Mouse (Mus musculus): ENCODE results near the gene E2f6. TPM values are rescaled to one million over a fixed set of nuclear protein-coding genes. Genes with fewer than 3 reads are reported as not detected.

E2f6 gene
- polyA plus RNA-seq, 1 experiment, result 3.8 TPM

GRCm38 (mm10) chr12:16855632-16856305 is 45.0 kb downstream of the E2f6 start:
- no peak overlapping the region for H3K4me3 ChIP-seq (replicated peaks)
- peaks cover 25% of the 10 kb centered on the region for H3K27me3 ChIP-seq (replicated peaks)
- peaks cover 18% of the 10 kb centered on the region for H3K4me1 ChIP-seq
- H3K9me3 ChIP-seq, result peaks cover 5% of the 10 kb centered on the region
- H3K36me3 ChIP-seq (replicated peaks; ENCODE audit: low read length), result no peaks in the 10 kb centered on the region
- no peak for TF ChIP-seq GATA1 (IDR thresholded peaks at IDR 0.05; ENCODE audit: borderline replicate concordance, low read length)

- Histone ChIP-seq H3K4me1 (peaks cover 15% of the 10 kb centered on the region), H3K36me3 (replicated peaks; ENCODE audit: low read length) (no peaks in the 10 kb centered on the region), H3K9me3 (peaks cover 5% of the 10 kb centered on the region), H3K27me3 (replicated peaks) (peaks cover 23% of the 10 kb centered on the region), H3K4me3 (replicated peaks) (no peak overlapping the region)
- TF ChIP-seq GATA1 (IDR thresholded peaks at IDR 0.05; ENCODE audit: borderline replicate concordance, low read length) (no peak), FLI1 (IDR thresholded peaks at IDR 0.05; ENCODE audit: low read length) (no peak)
These were observed 45.5 kb downstream of the E2f6 start for GRCm38 (mm10) chr12:16856306-16856679.

DNA sequence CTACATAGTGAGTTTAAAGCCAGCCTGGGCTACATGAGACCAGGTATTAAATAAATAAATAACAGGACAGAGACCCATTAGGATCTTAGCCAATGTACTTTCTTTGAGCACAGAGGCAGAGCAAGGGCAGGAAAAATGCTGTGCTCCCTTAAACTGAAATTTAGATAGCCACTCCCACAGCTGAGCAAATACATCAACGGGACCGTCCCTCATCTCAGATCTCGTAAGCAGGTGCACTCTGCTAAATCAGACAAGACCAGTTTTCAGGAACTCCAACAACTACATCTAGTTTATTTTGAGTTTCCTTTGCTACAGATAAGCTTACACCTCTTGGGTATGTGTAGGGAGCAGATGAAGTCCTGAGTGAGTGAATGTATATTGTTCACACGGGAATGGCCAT is 47.3 kb downstream of the E2f6 start:
- H3K36me3 ChIP-seq (replicated peaks; ENCODE audit: low read length), result no peaks in the 10 kb centered on the region
- H3K27me3 ChIP-seq (replicated peaks), result peaks cover 28% of the 10 kb centered on the region
- TF ChIP-seq FLI1 (IDR thresholded peaks at IDR 0.05; ENCODE audit: low read length), result no peak
- TF ChIP-seq GATA1 (IDR thresholded peaks at IDR 0.05; ENCODE audit: borderline replicate concordance, low read length), result no peak
- no peak overlapping the region for H3K4me3 ChIP-seq (replicated peaks)
- H3K4me1 ChIP-seq, result peaks cover 13% of the 10 kb centered on the region
- H3K9me3 ChIP-seq, result peaks cover 5% of the 10 kb centered on the region

- Histone ChIP-seq H3K36me3 (replicated peaks; ENCODE audit: low read length) (no peaks in the 10 kb centered on the region), H3K27me3 (replicated peaks) (peaks cover 28% of the 10 kb centered on the region), H3K9me3 (peaks cover 5% of the 10 kb centered on the region), H3K4me3 (replicated peaks) (no peak overlapping the region), H3K4me1 (no peaks in the 10 kb centered on the region)
- TF ChIP-seq GATA1 (IDR thresholded peaks at IDR 0.05; ENCODE audit: borderline replicate concordance, low read length), result no peak
- no peak for TF ChIP-seq FLI1 (IDR thresholded peaks at IDR 0.05; ENCODE audit: low read length)
These were observed 49.0 kb downstream of the E2f6 start for GRCm38 (mm10) chr12:16859781-16860180.

- no peaks in the 10 kb centered on the region for H3K36me3 ChIP-seq (replicated peaks; ENCODE audit: low read length)
- H3K4me3 ChIP-seq (replicated peaks), result no peak overlapping the region
- TF ChIP-seq FLI1 (IDR thresholded peaks at IDR 0.05; ENCODE audit: low read length), result no peak
- TF ChIP-seq GATA1 (IDR thresholded peaks at IDR 0.05; ENCODE audit: borderline replicate concordance, low read length), result no peak
- no peaks in the 10 kb centered on the region for H3K4me1 ChIP-seq
- peaks cover 28% of the 10 kb centered on the region for H3K27me3 ChIP-seq (replicated peaks)
- peaks cover 5% of the 10 kb centered on the region for H3K9me3 ChIP-seq
These were observed 49.8 kb downstream of the E2f6 start for GRCm38 (mm10) chr12:16860533-16860932.

DNA sequence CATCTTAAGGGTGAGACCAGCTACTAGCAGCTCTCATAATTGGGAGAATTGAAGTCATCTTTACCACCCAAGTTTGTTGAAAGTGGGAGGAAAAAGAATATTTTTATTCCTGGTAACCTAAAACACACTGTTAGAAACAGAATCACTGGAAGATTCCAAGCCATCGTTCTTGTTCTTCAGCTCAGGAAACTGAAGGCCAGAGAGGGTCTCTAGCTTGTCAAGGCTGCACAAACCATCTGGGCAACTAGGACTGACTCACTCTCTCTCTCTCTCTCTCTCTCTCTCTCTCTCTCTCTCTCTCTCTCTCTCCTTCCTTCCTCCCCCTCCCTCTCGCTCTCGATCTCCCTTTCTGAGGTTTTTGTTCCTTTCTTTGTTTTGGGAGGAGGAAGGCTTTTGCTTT is 50.2 kb downstream of the E2f6 start:
- no peak for TF ChIP-seq FLI1 (IDR thresholded peaks at IDR 0.05; ENCODE audit: low read length)
- no peak for TF ChIP-seq GATA1 (IDR thresholded peaks at IDR 0.05; ENCODE audit: borderline replicate concordance, low read length)
- peaks cover 26% of the 10 kb centered on the region for H3K27me3 ChIP-seq (replicated peaks)
- H3K36me3 ChIP-seq (replicated peaks; ENCODE audit: low read length), result no peaks in the 10 kb centered on the region
- no peak overlapping the region for H3K4me3 ChIP-seq (replicated peaks)
- H3K4me1 ChIP-seq, result peaks cover 4% of the 10 kb centered on the region
- peaks cover 5% of the 10 kb centered on the region for H3K9me3 ChIP-seq

DNA sequence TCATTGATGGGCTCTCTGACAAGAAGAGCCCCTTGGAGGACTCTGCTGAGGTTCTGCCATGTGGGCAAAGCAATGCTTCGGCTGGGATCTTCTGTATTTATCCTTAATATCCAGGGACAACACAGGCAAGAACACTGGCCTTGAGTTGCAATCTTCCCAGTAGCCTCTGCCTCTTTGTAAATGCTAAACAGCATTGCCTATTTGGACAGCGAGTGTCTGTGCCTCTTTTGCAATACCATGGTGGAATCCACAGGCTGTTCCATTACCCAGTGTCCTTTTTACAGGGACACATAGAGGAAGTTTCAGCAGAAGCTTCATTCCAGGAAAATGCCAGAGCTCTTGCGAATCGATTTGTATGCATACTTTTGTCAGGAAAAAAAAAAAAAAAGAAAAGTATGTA is 53.7 kb downstream of the E2f6 start:
- Histone ChIP-seq H3K9me3 (no peaks in the 10 kb centered on the region), H3K27me3 (replicated peaks) (peaks cover 23% of the 10 kb centered on the region), H3K36me3 (replicated peaks; ENCODE audit: low read length) (no peaks in the 10 kb centered on the region), H3K4me3 (replicated peaks) (no peak overlapping the region), H3K4me1 (peaks cover 24% of the 10 kb centered on the region)
- TF ChIP-seq FLI1 (IDR thresholded peaks at IDR 0.05; ENCODE audit: low read length), result no peak
- TF ChIP-seq GATA1 (IDR thresholded peaks at IDR 0.05; ENCODE audit: borderline replicate concordance, low read length), result no peak

DNA sequence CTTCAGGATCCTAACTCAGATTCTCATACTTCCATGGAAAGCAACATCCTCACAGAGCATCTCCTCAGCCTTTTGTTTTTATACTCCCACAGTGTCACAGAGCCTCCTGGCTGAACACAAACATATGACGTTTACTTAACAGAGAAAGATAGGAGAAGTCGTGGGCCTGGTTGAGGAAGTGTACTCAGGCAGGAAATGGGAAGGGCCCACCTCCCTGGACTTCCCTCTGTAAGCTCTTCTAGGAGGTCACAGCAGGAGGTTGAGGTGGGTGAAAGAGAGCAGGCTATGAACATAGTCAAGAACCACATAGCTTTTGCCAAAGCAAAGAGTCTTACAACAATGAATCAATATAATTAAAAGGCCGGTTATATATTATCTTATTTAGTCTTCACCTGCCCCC is 55.1 kb downstream of the E2f6 start:
- H3K4me3 ChIP-seq (replicated peaks), result no peak overlapping the region
- TF ChIP-seq GATA1 (IDR thresholded peaks at IDR 0.05; ENCODE audit: borderline replicate concordance, low read length) (no peak), FLI1 (IDR thresholded peaks at IDR 0.05; ENCODE audit: low read length) (no peak)
- H3K4me1 ChIP-seq, result peaks cover 37% of the 10 kb centered on the region
- peaks cover 20% of the 10 kb centered on the region for H3K27me3 ChIP-seq (replicated peaks)
- no peaks in the 10 kb centered on the region for H3K9me3 ChIP-seq
- H3K36me3 ChIP-seq (replicated peaks; ENCODE audit: low read length), result no peaks in the 10 kb centered on the region

- Histone ChIP-seq H3K9me3 (0 out of 2 replicates have a peak, but pooled peaks cover 2% of the 10 kb centered on the region), H3K27me3 (replicated peaks) (peaks cover 20% of the 10 kb centered on the region), H3K36me3 (replicated peaks; ENCODE audit: low read length) (no peaks in the 10 kb centered on the region), H3K4me3 (replicated peaks) (peak overlapping the region; percentile 71), H3K4me1 (peaks cover 43% of the 10 kb centered on the region)
- TF ChIP-seq GATA1 (IDR thresholded peaks at IDR 0.05; ENCODE audit: borderline replicate concordance, low read length), result no peak
- no peak for TF ChIP-seq FLI1 (IDR thresholded peaks at IDR 0.05; ENCODE audit: low read length)
These were observed 55.7 kb downstream of the E2f6 start for GRCm38 (mm10) chr12:16866460-16866859.

DNA sequence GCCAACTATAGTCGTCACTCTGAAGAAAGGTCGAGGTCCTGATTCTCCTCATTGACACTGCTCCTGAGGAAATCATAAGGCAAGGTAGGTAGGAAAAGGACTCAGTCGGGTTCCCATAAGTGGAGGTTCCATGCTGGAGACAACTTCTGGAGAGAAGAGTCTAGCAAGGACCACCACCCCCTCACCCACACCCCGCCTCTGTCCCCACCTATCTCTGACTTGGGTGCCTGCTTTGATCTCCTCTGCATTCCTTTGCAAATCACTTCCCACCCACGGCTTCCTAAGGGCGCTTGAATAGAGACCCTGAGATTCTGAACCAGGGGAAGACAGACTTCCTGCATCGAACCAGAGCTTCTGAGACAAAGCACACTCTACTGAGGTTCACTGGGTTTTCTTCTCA is 56.5 kb downstream of the E2f6 start:
- no peak for TF ChIP-seq GATA1 (IDR thresholded peaks at IDR 0.05; ENCODE audit: borderline replicate concordance, low read length)
- TF ChIP-seq FLI1 (IDR thresholded peaks at IDR 0.05; ENCODE audit: low read length), result no peak
- no peak overlapping the region for H3K4me3 ChIP-seq (replicated peaks)
- H3K9me3 ChIP-seq, result 0 out of 2 replicates have a peak, but pooled peaks cover 2% of the 10 kb centered on the region
- H3K27me3 ChIP-seq (replicated peaks), result peaks cover 20% of the 10 kb centered on the region
- H3K36me3 ChIP-seq (replicated peaks; ENCODE audit: low read length), result no peaks in the 10 kb centered on the region
- peaks cover 44% of the 10 kb centered on the region for H3K4me1 ChIP-seq

Measured in megakaryocyte, embryonic 14.5 days (primary cell).